In genomic region chr17:45745629-45746028, GRCm38 (mm10) we compare ENCODE assay signal across 2 mouse cellular contexts.
TF ChIP-seq lines count a peak whose summit lies in the region.

No protein-coding gene starts in this region.

TF ChIP-seq in MEL, 35 proteins besides CTCF, POLR2A, EP300 and RAD21 (continued from another document):
- TF ChIP-seq ZC3H11A (IDR thresholded peaks at IDR 0.05; ENCODE audit: low read depth, low read length) (no peak), MAX (IDR thresholded peaks at IDR 0.05; ENCODE audit: low read length) (no peak), ZKSCAN1 (IDR thresholded peaks at IDR 0.05; ENCODE audit: low read depth, low read length) (no peak), KAT2A (conservative IDR thresholded peaks at IDR 0.05; ENCODE audit: low read depth, low read length) (no peak), UBTF (IDR thresholded peaks at IDR 0.05; ENCODE audit: borderline replicate concordance, insufficient read depth, low read depth, low read length) (no peak), TAL1 (IDR thresholded peaks at IDR 0.05; ENCODE audit: low read length) (peak; percentile 74), NELFE (IDR thresholded peaks at IDR 0.05; ENCODE audit: low read depth, low read length) (no peak)

TF ChIP-seq in myocyte, 11 proteins besides CTCF, POLR2A, EP300 and RAD21 (continued from another document):
- TF ChIP-seq CEBPB (IDR thresholded peaks at IDR 0.05; ENCODE audit: insufficient read depth, poor library complexity, severe bottlenecking) (no peak), MAX (IDR thresholded peaks at IDR 0.05; ENCODE audit: low read depth) (no peak), REST (IDR thresholded peaks at IDR 0.05; ENCODE audit: insufficient read depth, insufficient read length) (no peak), MYOG (IDR thresholded peaks at IDR 0.05; ENCODE audit: control insufficient read depth in 1 of 3, insufficient read depth in 1 of 3, insufficient read length in 2 of 3, low read depth in 2 of 3) (no peak), E2F4 (IDR thresholded peaks at IDR 0.05; ENCODE audit: insufficient read depth) (no peak)
